Mouse (Mus musculus) kidney, adult 2 months (tissue): Measurements from ENCODE around the gene Nedd8. TPM values are rescaled to one million over a fixed set of nuclear protein-coding genes. Genes with fewer than 3 reads are reported as not detected.

ENCODE experiments used
- DNase-seq: peaks from one replicate; pipeline ENCODE4 v3.0.0; 2021
- H3K27ac ChIP-seq: fragments of 200-500 bp; 2 replicates; pipeline ENCODE4 v1.5.1; 2012; ENCODE audit warnings: low read depth, low read length, control low read depth, inconsistent platforms; ENCODE audit not compliant: insufficient read depth
- H3K27me3 ChIP-seq: fragments of 200-500 bp; replicated peaks from 2 replicates; pipeline ENCODE4 v1.6.1; 2012; ENCODE audit warnings: mild to moderate bottlenecking, moderate library complexity, low read length, inconsistent platforms; ENCODE audit not compliant: control insufficient read depth, insufficient read depth
- H3K36me3 ChIP-seq: fragments of 200-500 bp; 2 replicates; pipeline ENCODE4 v1.6.1; 2012; ENCODE audit warnings: mild to moderate bottlenecking, moderate library complexity, low read length, inconsistent platforms; ENCODE audit not compliant: control insufficient read depth, insufficient read depth
- H3K4me1 ChIP-seq: fragments of 200-500 bp; 2 replicates; pipeline ENCODE4 v1.6.1; 2011; ENCODE audit warnings: low read length; ENCODE audit not compliant: control insufficient read depth, insufficient read depth
- H3K4me3 ChIP-seq: fragments of 200-500 bp; 2 replicates; pipeline ENCODE4 v1.5.1; 2011; ENCODE audit warnings: mild to moderate bottlenecking, low read depth, low read length, control low read depth; ENCODE audit not compliant: insufficient read depth
- CTCF ChIP-seq: fragments of 200-500 bp; conservative IDR thresholded peaks from 2 replicates; pipeline ENCODE4 v1.5.1; 2011; ENCODE audit warnings: low read depth, mild to moderate bottlenecking, control low read depth, low read length, moderate library complexity, mixed read lengths; ENCODE audit not compliant: insufficient read depth, insufficient read length
- POLR2A ChIP-seq: fragments of 200-500 bp; IDR thresholded peaks from one replicate; pipeline ENCODE4 v1.6.1; 2011; ENCODE audit warnings: low read depth, low read length, control low read depth
- WGBS: fragments of 180-500 bp; shearing (Covaris S2); methylation state at CpG from one replicate; pipeline ENCODE4 v1.1.7; 2018; 5-methylcytosine and 5-hydroxymethylcytosine counted together
- polyA plus RNA-seq: library from polyadenylated mRNA; depleted of rRNA; stranded (reverse); fragments of >200 nt; gene quantifications from 2 replicates; pipeline ENCODE4 v1.2.3, GENCODE M21; 2012

The Nedd8 gene
- polyA plus RNA-seq, 1 experiment: 438 TPM

GRCm38 (mm10) chr14:55634874-55635522 is 36.9 kb downstream of the Nedd8 start:
- Histone ChIP-seq H3K4me3 (peak overlapping the region; percentile 70), H3K4me1 (no peaks in the 10 kb centered on the region), H3K27ac (peak overlapping the region; percentile 2; the same call in 1 of the 2 replicates), H3K36me3 (no peaks in the 10 kb centered on the region), H3K27me3 (no peaks in the 10 kb centered on the region)
- WGBS: 3% methylated on average over 23 of the region's 23 CpGs
- peak; percentile 31 for DNase-seq
- no peak for TF ChIP-seq CTCF
- no peak for TF ChIP-seq POLR2A

- WGBS: 43% methylated on average over 5 of the region's 5 CpGs
Measured at GRCm38 (mm10) chr14:55629312-55629711, 42.6 kb downstream of the Nedd8 start.

GRCm38 (mm10) chr14:55628077-55628827 is 43.7 kb downstream of the Nedd8 start:
- Histone ChIP-seq H3K4me1 (no peaks in the 10 kb centered on the region), H3K27ac (no peak overlapping the region), H3K4me3 (no peak overlapping the region), H3K27me3 (no peaks in the 10 kb centered on the region), H3K36me3 (no peaks in the 10 kb centered on the region)
- no peak for DNase-seq
- WGBS: 83% methylated on average over 27 of the region's 27 CpGs
- TF ChIP-seq POLR2A (no peak), CTCF (no peak)

More at GRCm38 (mm10) chr14:55629312-55629711, 42.6 kb downstream of the Nedd8 start:
- TF ChIP-seq POLR2A (no peak), CTCF (peak; percentile 85)
- DNase-seq: peak; percentile 59
- Histone ChIP-seq H3K4me1 (no peaks in the 10 kb centered on the region), H3K27ac (no peak overlapping the region), H3K27me3 (no peaks in the 10 kb centered on the region), H3K36me3 (no peaks in the 10 kb centered on the region), H3K4me3 (no peak overlapping the region)

- H3K27me3 ChIP-seq: no peaks in the 10 kb centered on the region
- peaks cover 1% of the 10 kb centered on the region; the same call in 1 of the 2 replicates for H3K4me1 ChIP-seq
- no peak for TF ChIP-seq CTCF
- TF ChIP-seq POLR2A: no peak
- no peaks in the 10 kb centered on the region for H3K36me3 ChIP-seq
- no peak for DNase-seq
- peak overlapping the region; percentile 34; the same call in 1 of the 2 replicates for H3K4me3 ChIP-seq
- 0 out of 2 replicates have a peak overlapping the region, but pooled peaks have one; percentile 16 for H3K27ac ChIP-seq
- 39% methylated on average over 22 of the region's 22 CpGs for WGBS
Measured at GRCm38 (mm10) chr14:55618486-55619195, 53.3 kb downstream of the Nedd8 start.

- peak within 1 kb of the TSS; percentile 34; the same call in 1 of the 2 replicates for H3K4me3 ChIP-seq
- H3K27me3 ChIP-seq: no peaks in the 10 kb centered on the region
- no peak for TF ChIP-seq POLR2A
- no peak; the same call in 1 of the 2 replicates for TF ChIP-seq CTCF
- peak; percentile 69 for DNase-seq
- WGBS: 26% methylated on average over 21 of the region's 21 CpGs
- H3K4me1 ChIP-seq: peaks cover 8% of the 10 kb centered on the region; the same call in 1 of the 2 replicates
- no peaks in the 10 kb centered on the region for H3K36me3 ChIP-seq
- peak within 1 kb of the TSS; percentile 19; the same call in 1 of the 2 replicates for H3K27ac ChIP-seq
Measured at GRCm38 (mm10) chr14:55617822-55618221, 54.1 kb downstream of the Nedd8 start, which contains the start of gene Rec8. TSS of gene Rec8 (plus strand) at chr14:55618037.

GRCm38 (mm10) chr14:55616844-55617243 is 55.1 kb downstream of the Nedd8 start:
- 74% methylated on average over 2 of the region's 2 CpGs for WGBS
- H3K4me1 ChIP-seq: peaks cover 11% of the 10 kb centered on the region; the same call in 1 of the 2 replicates
- no peak for TF ChIP-seq CTCF
- no peak for TF ChIP-seq POLR2A
- no peak for DNase-seq
- no peak overlapping the region for H3K27ac ChIP-seq
- no peaks in the 10 kb centered on the region for H3K27me3 ChIP-seq
- H3K36me3 ChIP-seq: no peaks in the 10 kb centered on the region
- no peak overlapping the region for H3K4me3 ChIP-seq
